Mouse (Mus musculus) stomach, embryonic 15.5 days (tissue): Measurements from ENCODE around the gene Nhs. TPM values are rescaled to one million over a fixed set of nuclear protein-coding genes. Genes with fewer than 3 reads are reported as not detected.

Experiments
- ATAC-seq: fragments of 200-750 bp; cut with Nextera tagmentation; 2 replicates; pipeline ENCODE4 v1.8.0; 2017; ENCODE audit warnings: low read depth, moderate number of reproducible peaks, moderate TSS enrichment; ENCODE audit not compliant: insufficient read depth, low FRiP score
- H3K27ac ChIP-seq: fragments of 300-500 bp; sonication (generic); 2 replicates; pipeline ENCODE4 v1.5.1; 2015; ENCODE audit warnings: mild to moderate bottlenecking, inconsistent platforms
- H3K27me3 ChIP-seq: fragments of 300-500 bp; sonication (generic); replicated peaks from 2 replicates; pipeline ENCODE4 v1.6.1; 2015; ENCODE audit warnings: inconsistent platforms
- H3K36me3 ChIP-seq: fragments of 300-500 bp; sonication (generic); 2 replicates; pipeline ENCODE4 v1.6.1; 2015; ENCODE audit warnings: inconsistent platforms
- H3K4me1 ChIP-seq: fragments of 300-500 bp; sonication (generic); 2 replicates; pipeline ENCODE4 v1.6.1; 2015; ENCODE audit warnings: inconsistent platforms
- H3K4me2 ChIP-seq: fragments of 300-500 bp; sonication (generic); 2 replicates; pipeline ENCODE4 v1.6.1; 2015; ENCODE audit warnings: mild to moderate bottlenecking, inconsistent platforms
- H3K4me3 ChIP-seq: fragments of 300-500 bp; sonication (generic); replicated peaks from 2 replicates; pipeline ENCODE4 v1.5.1; 2015; ENCODE audit warnings: inconsistent platforms
- H3K9ac ChIP-seq: fragments of 300-500 bp; sonication (generic); 2 replicates; pipeline ENCODE4 v1.6.1; 2015; ENCODE audit warnings: inconsistent platforms
- H3K9me3 ChIP-seq: fragments of 300-500 bp; sonication (generic); 2 replicates; pipeline ENCODE4 v1.6.1; 2016; ENCODE audit warnings: inconsistent platforms
- WGBS: fragments of 180-500 bp; shearing (Covaris S2); methylation state at CpG from one replicate; pipeline ENCODE4 v1.1.7; 2015; 5-methylcytosine and 5-hydroxymethylcytosine counted together
- polyA plus RNA-seq: library from polyadenylated mRNA; unstranded; fragments of >200 nt; fragmentation: Nextera tagmentation; extraction: Ambion mirVana; gene quantifications from 2 replicates; pipeline ENCODE4 v1.2.1, GENCODE M21; 2015

The Nhs gene
- polyA plus RNA-seq, 1 experiment from 2014 or later = 1.9 TPM

GRCm38 (mm10) chrX:161922655-161923054 lies 236.9 kb downstream of the Nhs start:
- Histone ChIP-seq H3K4me2 (no peak overlapping the region), H3K27ac (no peak overlapping the region), H3K4me3 (no peak overlapping the region), H3K9me3 (no peaks in the 10 kb centered on the region), H3K9ac (no peak overlapping the region), H3K4me1 (no peaks in the 10 kb centered on the region), H3K36me3 (no peaks in the 10 kb centered on the region), H3K27me3 (peaks cover 6% of the 10 kb centered on the region; the same call in 1 of the 2 replicates)
- 83% methylated on average over 2 of the region's 2 CpGs for WGBS
- ATAC-seq = no peak

GRCm38 (mm10) chrX:161921581-161921980 lies 237.9 kb downstream of the Nhs start:
- no peak for ATAC-seq
- 20% methylated on average over 1 of the region's 1 CpGs for WGBS
- H3K27me3 ChIP-seq = peaks cover 3% of the 10 kb centered on the region; the same call in 1 of the 2 replicates
- H3K4me2 ChIP-seq = no peak overlapping the region
- H3K9me3 ChIP-seq = no peaks in the 10 kb centered on the region
- no peak overlapping the region for H3K9ac ChIP-seq
- H3K27ac ChIP-seq = no peak overlapping the region
- H3K36me3 ChIP-seq = no peaks in the 10 kb centered on the region
- no peaks in the 10 kb centered on the region for H3K4me1 ChIP-seq
- no peak overlapping the region for H3K4me3 ChIP-seq

GRCm38 (mm10) chrX:161909963-161910362 lies 249.6 kb downstream of the Nhs start:
- Histone ChIP-seq H3K36me3 (no peaks in the 10 kb centered on the region), H3K27ac (no peak overlapping the region), H3K9me3 (no peaks in the 10 kb centered on the region), H3K9ac (no peak overlapping the region), H3K4me2 (no peak overlapping the region), H3K4me1 (no peaks in the 10 kb centered on the region), H3K4me3 (no peak overlapping the region), H3K27me3 (peaks cover 24% of the 10 kb centered on the region)
- ATAC-seq = no peak
- WGBS = 65% methylated on average over 4 of the region's 4 CpGs

- no peaks in the 10 kb centered on the region for H3K36me3 ChIP-seq
- H3K4me3 ChIP-seq = peak overlapping the region; percentile 39
- H3K9ac ChIP-seq = no peak overlapping the region
- H3K27me3 ChIP-seq = peaks cover 24% of the 10 kb centered on the region
- no peaks in the 10 kb centered on the region for H3K4me1 ChIP-seq
- H3K9me3 ChIP-seq = no peaks in the 10 kb centered on the region
- no peak for ATAC-seq
- no peak overlapping the region for H3K27ac ChIP-seq
- WGBS = 22% methylated on average over 48 of the region's 48 CpGs
- H3K4me2 ChIP-seq = peak overlapping the region; percentile 83
Measured at GRCm38 (mm10) chrX:161908652-161909403, 250.7 kb downstream of the Nhs start.

- Histone ChIP-seq H3K4me2 (peak overlapping the region; percentile 83), H3K27ac (no peak overlapping the region), H3K27me3 (peaks cover 24% of the 10 kb centered on the region), H3K9ac (no peak overlapping the region), H3K9me3 (no peaks in the 10 kb centered on the region), H3K4me3 (peak overlapping the region; percentile 39), H3K4me1 (no peaks in the 10 kb centered on the region), H3K36me3 (no peaks in the 10 kb centered on the region)
- no peak for ATAC-seq
- 25% methylated on average over 46 of the region's 53 CpGs for WGBS
Measured at GRCm38 (mm10) chrX:161907595-161908592, 251.6 kb downstream of the Nhs start.

GRCm38 (mm10) chrX:161894442-161894841 lies 265.1 kb downstream of the Nhs start:
- H3K4me1 ChIP-seq = no peaks in the 10 kb centered on the region
- H3K27ac ChIP-seq = no peak overlapping the region
- no peak overlapping the region for H3K9ac ChIP-seq
- H3K9me3 ChIP-seq = no peaks in the 10 kb centered on the region
- no peak for ATAC-seq
- WGBS = 63% methylated on average over 2 of the region's 2 CpGs
- H3K4me2 ChIP-seq = no peak overlapping the region
- no peak overlapping the region for H3K4me3 ChIP-seq
- H3K27me3 ChIP-seq = no peaks in the 10 kb centered on the region
- H3K36me3 ChIP-seq = no peaks in the 10 kb centered on the region

- Histone ChIP-seq H3K27ac (no peak overlapping the region), H3K4me1 (no peaks in the 10 kb centered on the region), H3K9ac (no peak overlapping the region), H3K4me2 (no peak overlapping the region), H3K36me3 (no peaks in the 10 kb centered on the region), H3K27me3 (no peaks in the 10 kb centered on the region), H3K9me3 (no peaks in the 10 kb centered on the region), H3K4me3 (no peak overlapping the region)
- 80% methylated on average over 3 of the region's 3 CpGs for WGBS
- no peak for ATAC-seq
Measured at GRCm38 (mm10) chrX:161883661-161884060, 275.9 kb downstream of the Nhs start.

GRCm38 (mm10) chrX:161877123-161877522 lies 282.4 kb downstream of the Nhs start:
- Histone ChIP-seq H3K4me1 (no peaks in the 10 kb centered on the region), H3K4me3 (no peak overlapping the region), H3K27me3 (no peaks in the 10 kb centered on the region), H3K27ac (no peak overlapping the region), H3K9me3 (no peaks in the 10 kb centered on the region), H3K9ac (no peak overlapping the region), H3K36me3 (no peaks in the 10 kb centered on the region), H3K4me2 (no peak overlapping the region)
- WGBS = 79% methylated on average over 1 of the region's 1 CpGs
- no peak for ATAC-seq

- H3K9ac ChIP-seq = no peak overlapping the region
- H3K4me2 ChIP-seq = no peak overlapping the region
- H3K36me3 ChIP-seq = no peaks in the 10 kb centered on the region
- no peak overlapping the region for H3K27ac ChIP-seq
- H3K4me3 ChIP-seq = no peak overlapping the region
- no peaks in the 10 kb centered on the region for H3K9me3 ChIP-seq
- H3K27me3 ChIP-seq = no peaks in the 10 kb centered on the region
- H3K4me1 ChIP-seq = no peaks in the 10 kb centered on the region
- ATAC-seq = no peak
Measured at GRCm38 (mm10) chrX:161873511-161873910, 286.0 kb downstream of the Nhs start.

- no peak for ATAC-seq
- WGBS = 88% methylated on average over 7 of the region's 7 CpGs
- no peak overlapping the region for H3K4me2 ChIP-seq
- H3K27ac ChIP-seq = no peak overlapping the region
- H3K9me3 ChIP-seq = no peaks in the 10 kb centered on the region
- no peaks in the 10 kb centered on the region for H3K27me3 ChIP-seq
- H3K4me1 ChIP-seq = no peaks in the 10 kb centered on the region
- H3K4me3 ChIP-seq = no peak overlapping the region
- no peak overlapping the region for H3K9ac ChIP-seq
- H3K36me3 ChIP-seq = no peaks in the 10 kb centered on the region
Measured at GRCm38 (mm10) chrX:161871306-161871705, 288.2 kb downstream of the Nhs start.

- WGBS = 68% methylated on average over 2 of the region's 2 CpGs
- Histone ChIP-seq H3K36me3 (no peaks in the 10 kb centered on the region), H3K9me3 (no peaks in the 10 kb centered on the region), H3K4me1 (no peaks in the 10 kb centered on the region), H3K27ac (no peak overlapping the region), H3K9ac (no peak overlapping the region), H3K4me3 (no peak overlapping the region), H3K27me3 (no peaks in the 10 kb centered on the region), H3K4me2 (no peak overlapping the region)
- ATAC-seq = no peak
Measured at GRCm38 (mm10) chrX:161855630-161856029, 303.9 kb downstream of the Nhs start.
